Mouse (Mus musculus) heart, embryonic 12.5 days (tissue): Measurements from ENCODE around the gene Pten. TPM values are rescaled to one million over a fixed set of nuclear protein-coding genes. Genes with fewer than 3 reads are reported as not detected.

Source experiments
- ATAC-seq: fragments of 200-750 bp; cut with Nextera tagmentation; 2 replicates; pipeline ENCODE4 v1.8.0; 2017; ENCODE audit warnings: moderate TSS enrichment, moderate library complexity; ENCODE audit not compliant: insufficient number of reproducible peaks, low FRiP score
- H3K27ac ChIP-seq: fragments of 300-500 bp; sonication (generic); 2 replicates; pipeline ENCODE4 v1.5.1; 2016; ENCODE audit warnings: mild to moderate bottlenecking, moderate library complexity; ENCODE audit not compliant: poor library complexity, severe bottlenecking
- H3K27me3 ChIP-seq: fragments of 300-500 bp; sonication (generic); replicated peaks from 2 replicates; pipeline ENCODE4 v1.6.1; 2016; ENCODE audit warnings: mild to moderate bottlenecking, moderate library complexity
- H3K36me3 ChIP-seq: fragments of 300-500 bp; sonication (generic); 2 replicates; pipeline ENCODE4 v1.6.1; 2016; ENCODE audit warnings: mild to moderate bottlenecking, moderate library complexity
- H3K4me1 ChIP-seq: fragments of 300-500 bp; sonication (generic); replicated peaks from 2 replicates; pipeline ENCODE4 v1.6.1; 2016; ENCODE audit warnings: mild to moderate bottlenecking
- H3K4me2 ChIP-seq: fragments of 300-500 bp; sonication (generic); 2 replicates; pipeline ENCODE4 v1.6.1; 2016; ENCODE audit warnings: mild to moderate bottlenecking, moderate library complexity
- H3K4me3 ChIP-seq: fragments of 300-500 bp; sonication (generic); 2 replicates; pipeline ENCODE4 v1.5.1; 2016; ENCODE audit warnings: mild to moderate bottlenecking
- H3K9ac ChIP-seq: fragments of 300-500 bp; sonication (generic); 2 replicates; pipeline ENCODE4 v1.6.1; 2016; ENCODE audit warnings: mild to moderate bottlenecking, moderate library complexity
- H3K9me3 ChIP-seq: fragments of 300-500 bp; sonication (generic); replicated peaks from 2 replicates; pipeline ENCODE4 v1.6.1; 2016; ENCODE audit warnings: mild to moderate bottlenecking, moderate library complexity
- WGBS: fragments of 180-500 bp; shearing (Covaris S2); methylation state at CpG from one replicate; pipeline ENCODE4 v1.1.7; 2016; 5-methylcytosine and 5-hydroxymethylcytosine counted together
- polyA plus RNA-seq: library from polyadenylated mRNA; unstranded; fragments of >200 nt; fragmentation: Nextera tagmentation; extraction: Ambion mirVana; gene quantifications from 2 replicates; pipeline ENCODE4 v1.2.1, GENCODE M21; 2016

Gene Pten
- polyA plus RNA-seq, 1 experiment from 2014 or later, result 6.1 TPM

DNA sequence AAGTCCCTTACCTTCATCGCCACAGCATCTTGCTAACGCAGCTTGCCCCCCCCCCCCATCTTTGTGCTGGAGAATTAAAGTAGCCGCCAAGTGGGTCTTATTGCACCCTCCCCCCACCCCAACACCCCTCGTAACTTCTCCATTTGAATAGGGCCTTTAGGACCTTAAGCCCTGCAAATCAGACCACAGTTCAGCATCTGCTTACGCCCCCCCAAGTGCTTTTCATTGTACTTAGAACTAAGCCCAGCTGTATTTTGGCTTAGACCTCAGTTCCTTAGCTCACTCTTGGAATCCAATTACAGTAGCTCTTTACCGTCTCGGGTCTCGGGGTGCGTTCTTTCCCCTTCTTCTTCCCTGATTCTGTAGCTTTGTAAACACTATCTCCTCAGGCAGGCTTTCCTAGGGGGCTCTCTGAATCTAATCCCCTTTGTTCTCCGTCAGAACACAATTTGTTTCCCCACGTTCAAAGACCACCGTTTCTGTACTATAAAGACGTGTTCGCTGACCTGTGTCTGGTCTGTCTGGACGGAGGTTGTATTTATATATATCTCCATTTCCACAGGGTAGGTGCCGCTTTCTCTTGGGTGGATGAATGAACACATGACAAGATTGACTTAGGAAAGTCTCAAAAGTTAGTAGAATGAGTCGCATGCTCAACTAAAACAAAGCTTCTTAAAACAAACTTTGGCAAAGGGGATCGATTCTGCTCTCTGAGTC is 110.0 kb downstream of the Pten start:
- Histone ChIP-seq H3K9me3 (peaks cover 2% of the 10 kb centered on the region; the same call in 1 of the 2 replicates), H3K9ac (no peak overlapping the region), H3K27ac (no peak overlapping the region), H3K4me1 (peaks cover 10% of the 10 kb centered on the region; the same call in 1 of the 2 replicates), H3K36me3 (no peaks in the 10 kb centered on the region), H3K4me2 (peak overlapping the region; percentile 66), H3K27me3 (peaks cover 11% of the 10 kb centered on the region; the same call in 1 of the 2 replicates), H3K4me3 (peak overlapping the region; percentile 31)
- no peak for ATAC-seq
- 13% methylated on average over 18 of the region's 18 CpGs for WGBS

DNA sequence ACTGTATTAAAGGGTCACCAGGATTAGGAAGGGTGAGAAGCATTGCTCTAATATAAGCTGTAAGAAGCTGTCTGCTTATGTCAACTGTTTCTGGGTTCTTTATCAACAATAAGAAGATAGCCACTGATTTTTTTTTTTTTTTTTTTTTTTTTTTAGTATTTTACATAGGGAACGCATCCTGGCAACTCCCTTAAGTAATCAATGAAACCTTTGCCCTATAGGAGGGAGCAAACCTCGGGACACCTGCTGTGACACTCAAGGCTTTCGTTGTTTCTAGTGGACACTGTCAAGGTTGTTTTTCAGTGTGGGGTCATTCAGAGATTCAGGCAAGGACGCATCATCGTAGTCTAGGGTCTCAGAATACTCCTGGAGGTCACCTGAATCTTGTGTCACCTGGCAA is 111.3 kb downstream of the Pten start:
- ATAC-seq, result no peak

DNA sequence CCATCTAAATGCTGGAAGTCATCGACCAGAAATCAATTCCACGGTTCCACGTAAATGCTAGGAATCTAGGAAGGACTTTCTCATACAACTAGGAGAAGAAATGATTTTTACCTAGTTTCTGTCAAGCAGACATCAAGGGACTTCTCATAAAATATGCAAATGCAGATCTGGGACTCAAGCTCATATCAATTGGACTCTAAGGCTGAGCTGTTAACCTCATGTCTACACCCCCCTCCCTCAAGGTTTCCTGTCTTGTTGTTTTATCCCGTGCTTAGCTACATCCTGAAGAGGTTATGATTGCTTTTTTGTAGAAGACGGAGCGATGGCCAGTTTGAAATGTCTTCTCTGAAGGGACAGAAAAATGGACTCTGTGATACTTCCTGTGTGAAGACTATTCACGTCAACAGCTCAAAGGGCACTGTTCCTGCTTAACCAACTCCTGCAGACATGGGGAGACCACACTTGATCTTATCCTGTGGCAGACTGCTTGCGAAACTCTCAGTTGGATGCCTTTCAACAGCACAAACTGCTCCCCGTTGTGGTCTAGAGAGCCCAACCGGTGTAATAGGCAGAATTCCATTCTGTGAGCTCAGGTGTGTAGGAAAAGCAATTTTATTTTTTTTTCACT is 111.9 kb downstream of the Pten start:
- H3K9me3 ChIP-seq, result peaks cover 2% of the 10 kb centered on the region; the same call in 1 of the 2 replicates
- no peak overlapping the region for H3K9ac ChIP-seq
- H3K27me3 ChIP-seq, result 0 out of 2 replicates have a peak, but pooled peaks cover 11% of the 10 kb centered on the region
- no peaks in the 10 kb centered on the region for H3K36me3 ChIP-seq
- no peak overlapping the region for H3K27ac ChIP-seq
- WGBS, result 25% methylated on average over 10 of the region's 10 CpGs
- peak overlapping the region; percentile 34; the same call in 1 of the 2 replicates for H3K4me2 ChIP-seq
- ATAC-seq, result no peak
- H3K4me1 ChIP-seq, result peaks cover 10% of the 10 kb centered on the region; the same call in 1 of the 2 replicates
- H3K4me3 ChIP-seq, result no peak overlapping the region

More for the DNA sequence above, 111.3 kb downstream of the Pten start:
- Histone ChIP-seq H3K4me3 (no peak overlapping the region), H3K4me1 (peaks cover 10% of the 10 kb centered on the region; the same call in 1 of the 2 replicates), H3K9ac (no peak overlapping the region), H3K4me2 (no peak overlapping the region), H3K9me3 (peaks cover 2% of the 10 kb centered on the region; the same call in 1 of the 2 replicates), H3K27ac (no peak overlapping the region), H3K27me3 (peaks cover 11% of the 10 kb centered on the region; the same call in 1 of the 2 replicates), H3K36me3 (no peaks in the 10 kb centered on the region)
- WGBS, result 47% methylated on average over 5 of the region's 5 CpGs

- peaks cover 3% of the 10 kb centered on the region; the same call in 1 of the 2 replicates for H3K4me1 ChIP-seq
- ATAC-seq, result no peak
- H3K4me2 ChIP-seq, result no peak overlapping the region
- H3K27me3 ChIP-seq, result no peaks in the 10 kb centered on the region
- no peak overlapping the region for H3K9ac ChIP-seq
- peaks cover 2% of the 10 kb centered on the region; the same call in 1 of the 2 replicates for H3K9me3 ChIP-seq
- WGBS, result 77% methylated on average over 7 of the region's 7 CpGs
- no peak overlapping the region for H3K4me3 ChIP-seq
- no peaks in the 10 kb centered on the region for H3K36me3 ChIP-seq
- no peak overlapping the region for H3K27ac ChIP-seq
Observed at GRCm38 (mm10) chr19:32873904-32874637, 116.8 kb downstream of the Pten start.

Other genes with a start within 250 kb of the Pten start
- gene Papss2, start 161.7 kb upstream of the Pten start, polyA plus RNA-seq, result 27.1 and 27.5 TPM in 2 replicates
- 63.1 and 65.3 TPM in 2 replicates for gene Atad1, start 17.7 kb upstream of the Pten start, polyA plus RNA-seq